Mouse (Mus musculus) limb, embryonic 10.5 days (tissue): ENCODE results near the gene Trit1. TPM values are rescaled to one million over a fixed set of nuclear protein-coding genes. Genes with fewer than 3 reads are reported as not detected.

Source experiments
- DNase-seq: peaks from one replicate; pipeline ENCODE4 v3.0.0-alpha.2; 2017; ENCODE audit warnings: low spot score
- H3K27ac ChIP-seq: fragments of 300-500 bp; sonication (generic); 2 replicates; pipeline ENCODE4 v1.5.1; 2016; ENCODE audit warnings: mild to moderate bottlenecking
- H3K27me3 ChIP-seq: fragments of 300-500 bp; sonication (generic); 2 replicates; pipeline ENCODE4 v1.6.1; 2016; ENCODE audit warnings: low read depth, mild to moderate bottlenecking; ENCODE audit not compliant: poor library complexity, severe bottlenecking
- H3K36me3 ChIP-seq: fragments of 300-500 bp; sonication (generic); 2 replicates; pipeline ENCODE4 v1.6.1; 2016; ENCODE audit warnings: mild to moderate bottlenecking, moderate library complexity
- H3K4me1 ChIP-seq: fragments of 300-500 bp; sonication (generic); 2 replicates; pipeline ENCODE4 v1.6.1; 2016
- H3K4me3 ChIP-seq: fragments of 300-500 bp; sonication (generic); 2 replicates; pipeline ENCODE4 v1.5.1; 2016; ENCODE audit warnings: mild to moderate bottlenecking, moderate library complexity
- H3K9me3 ChIP-seq: fragments of 300-500 bp; sonication (generic); replicated peaks from 2 replicates; pipeline ENCODE4 v1.6.1; 2016; ENCODE audit warnings: mild to moderate bottlenecking
- WGBS: fragments of 180-500 bp; shearing (Covaris S2); methylation state at CpG from one replicate; pipeline ENCODE4 v1.1.7; 2016; 5-methylcytosine and 5-hydroxymethylcytosine counted together
- polyA plus RNA-seq: library from polyadenylated mRNA; unstranded; fragments of >200 nt; fragmentation: Nextera tagmentation; extraction: Ambion mirVana; gene quantifications from 2 replicates; pipeline ENCODE4 v1.2.1, GENCODE M21; 2016

The Trit1 gene
- polyA plus RNA-seq, 1 experiment from 2014 or later, result 17.8 TPM

DNA sequence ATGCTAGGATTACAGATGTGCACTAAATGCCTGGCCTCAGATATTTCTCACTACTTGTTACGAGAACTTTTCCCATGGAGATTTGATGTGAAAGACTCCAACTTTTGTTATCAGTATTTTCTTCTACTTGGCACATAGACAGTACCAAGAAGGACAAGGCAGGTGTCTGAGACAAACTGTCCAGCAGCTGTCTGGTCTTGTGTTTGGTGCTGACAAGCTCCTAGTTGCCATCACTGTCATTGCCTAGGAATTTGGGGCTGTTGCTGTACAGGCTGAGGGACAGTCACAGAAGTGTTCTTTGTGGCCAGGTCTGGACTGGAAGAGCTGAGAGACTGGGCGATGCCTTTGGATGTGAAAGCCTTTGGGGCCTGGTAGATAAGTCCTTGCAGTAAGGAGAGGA lies 19.2 kb downstream of the Trit1 start:
- DNase-seq, result no peak
- Histone ChIP-seq H3K27ac (no peak overlapping the region), H3K4me1 (no peaks in the 10 kb centered on the region), H3K36me3 (peaks cover 77% of the 10 kb centered on the region), H3K4me3 (no peak overlapping the region), H3K27me3 (no peaks in the 10 kb centered on the region), H3K9me3 (no peaks in the 10 kb centered on the region)
- WGBS, result 93% methylated on average over 2 of the region's 2 CpGs

DNA sequence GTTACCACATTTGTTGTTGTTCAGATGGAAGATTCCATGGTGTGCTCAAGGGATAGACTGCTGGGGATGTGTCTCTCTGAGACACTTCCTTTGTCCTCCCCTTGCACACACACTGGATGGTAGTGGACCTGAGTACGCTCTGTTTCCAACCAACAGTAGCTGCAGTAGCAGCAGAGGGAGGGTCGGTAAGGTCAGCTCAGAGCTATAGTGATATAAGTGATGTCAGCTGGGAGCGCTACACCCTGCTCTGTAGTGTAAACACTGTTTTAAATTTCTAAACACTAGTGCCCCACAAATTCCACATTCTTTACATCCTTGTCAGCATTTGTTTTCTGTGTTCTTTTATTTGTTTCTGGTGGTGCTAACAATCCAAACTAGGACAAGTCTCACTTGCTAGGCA lies 20.3 kb downstream of the Trit1 start:
- peaks cover 75% of the 10 kb centered on the region for H3K36me3 ChIP-seq
- DNase-seq, result no peak
- no peaks in the 10 kb centered on the region for H3K4me1 ChIP-seq
- no peak overlapping the region for H3K27ac ChIP-seq
- H3K9me3 ChIP-seq, result no peaks in the 10 kb centered on the region
- 78% methylated on average over 3 of the region's 3 CpGs for WGBS
- H3K4me3 ChIP-seq, result no peak overlapping the region
- no peaks in the 10 kb centered on the region for H3K27me3 ChIP-seq

DNA sequence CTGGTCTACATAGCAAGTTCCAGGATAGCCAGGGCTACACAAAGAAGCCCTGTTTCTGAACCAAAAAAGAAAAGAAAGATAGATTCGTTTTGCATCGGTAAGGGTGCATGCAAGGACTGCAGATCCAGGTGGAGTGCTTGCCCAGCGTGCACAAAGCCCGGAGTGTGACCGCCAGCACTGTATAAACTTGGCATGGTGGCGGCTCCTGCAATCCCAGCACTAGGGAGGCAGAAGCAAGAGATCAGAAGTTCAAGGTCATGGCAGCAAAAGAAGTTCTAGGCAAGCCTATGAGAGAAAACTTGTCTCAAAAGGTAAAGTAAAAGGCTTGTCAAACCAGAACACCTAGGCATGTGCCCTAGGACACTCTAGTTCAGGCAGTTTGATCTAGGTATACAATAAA lies 24.7 kb downstream of the Trit1 start:
- no peak overlapping the region for H3K27ac ChIP-seq
- peaks cover 76% of the 10 kb centered on the region for H3K36me3 ChIP-seq
- 92% methylated on average over 6 of the region's 6 CpGs for WGBS
- H3K4me1 ChIP-seq, result no peaks in the 10 kb centered on the region
- DNase-seq, result no peak
- no peak overlapping the region for H3K4me3 ChIP-seq
- H3K9me3 ChIP-seq, result no peaks in the 10 kb centered on the region
- H3K27me3 ChIP-seq, result no peaks in the 10 kb centered on the region

DNA sequence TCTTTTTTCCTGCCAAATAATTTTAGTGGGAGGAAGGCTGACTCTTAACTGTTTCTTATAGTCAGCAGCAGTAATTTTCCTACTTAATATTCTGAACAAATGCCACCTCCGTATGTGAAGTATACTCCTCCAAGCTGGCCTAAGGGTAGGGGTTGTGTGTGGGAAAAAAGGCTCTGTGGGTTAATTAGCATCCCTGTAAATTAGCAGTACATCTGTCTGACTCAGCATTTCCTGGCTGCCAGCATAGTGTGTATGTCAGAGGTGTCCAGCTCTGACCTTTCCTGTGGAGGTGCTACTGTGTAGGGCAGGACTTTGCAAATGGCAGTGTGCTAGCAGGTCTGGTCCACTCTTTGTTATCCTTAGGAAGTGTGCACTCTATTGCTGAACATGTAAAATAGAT lies 27.5 kb downstream of the Trit1 start:
- H3K4me1 ChIP-seq, result no peaks in the 10 kb centered on the region
- no peaks in the 10 kb centered on the region for H3K9me3 ChIP-seq
- H3K36me3 ChIP-seq, result peaks cover 94% of the 10 kb centered on the region
- WGBS, result 93% methylated on average over 1 of the region's 1 CpGs
- H3K27ac ChIP-seq, result no peak overlapping the region
- H3K27me3 ChIP-seq, result no peaks in the 10 kb centered on the region
- DNase-seq, result no peak
- no peak overlapping the region for H3K4me3 ChIP-seq

DNA sequence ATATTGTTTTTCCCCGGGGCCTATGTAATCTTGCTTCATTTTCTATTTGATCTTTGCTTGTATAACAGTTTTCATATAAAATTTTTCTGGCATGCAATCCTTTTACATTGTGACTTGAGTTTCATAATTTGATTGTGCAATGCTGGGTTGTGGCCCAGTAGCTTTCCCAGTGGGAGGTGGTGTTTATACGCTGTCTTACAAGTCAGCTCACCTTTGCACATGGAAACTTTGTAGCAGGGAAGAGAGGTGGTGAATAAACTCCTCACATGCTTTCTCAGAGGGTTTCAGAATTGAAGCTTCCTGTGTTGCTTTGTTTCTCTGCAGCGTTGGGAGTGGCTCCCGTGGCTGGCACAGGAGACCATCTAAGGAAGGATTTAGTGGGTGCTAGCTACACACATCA lies 28.4 kb downstream of the Trit1 start:
- Histone ChIP-seq H3K36me3 (peaks cover 94% of the 10 kb centered on the region), H3K4me3 (no peak overlapping the region), H3K4me1 (no peaks in the 10 kb centered on the region), H3K9me3 (no peaks in the 10 kb centered on the region), H3K27ac (no peak overlapping the region), H3K27me3 (no peaks in the 10 kb centered on the region)
- WGBS, result 92% methylated on average over 4 of the region's 4 CpGs
- DNase-seq, result no peak

DNA sequence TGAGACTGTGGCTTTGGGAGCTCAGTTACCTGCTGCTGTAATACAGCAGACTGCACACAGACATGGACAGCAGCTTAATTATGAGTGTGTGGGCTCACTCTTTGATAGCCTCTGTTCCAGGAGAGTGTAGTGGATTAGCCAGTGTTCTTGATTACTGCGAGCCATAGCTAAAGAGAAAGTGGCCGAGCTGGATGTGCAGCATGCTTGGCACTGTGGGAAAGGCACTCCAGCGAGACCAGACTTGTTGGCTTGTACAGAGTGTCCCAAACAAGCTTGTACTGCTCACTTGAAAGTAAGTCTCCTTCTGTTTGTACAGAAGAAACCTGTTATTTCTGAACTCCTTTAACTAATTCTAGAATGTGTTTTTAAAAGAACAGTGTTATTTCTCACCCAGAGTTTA lies 29.9 kb downstream of the Trit1 start:
- Histone ChIP-seq H3K4me3 (no peak overlapping the region), H3K27ac (no peak overlapping the region), H3K4me1 (no peaks in the 10 kb centered on the region), H3K36me3 (peaks cover 96% of the 10 kb centered on the region), H3K9me3 (no peaks in the 10 kb centered on the region), H3K27me3 (no peaks in the 10 kb centered on the region)
- peak; percentile 35 for DNase-seq
- 80% methylated on average over 3 of the region's 3 CpGs for WGBS

DNA sequence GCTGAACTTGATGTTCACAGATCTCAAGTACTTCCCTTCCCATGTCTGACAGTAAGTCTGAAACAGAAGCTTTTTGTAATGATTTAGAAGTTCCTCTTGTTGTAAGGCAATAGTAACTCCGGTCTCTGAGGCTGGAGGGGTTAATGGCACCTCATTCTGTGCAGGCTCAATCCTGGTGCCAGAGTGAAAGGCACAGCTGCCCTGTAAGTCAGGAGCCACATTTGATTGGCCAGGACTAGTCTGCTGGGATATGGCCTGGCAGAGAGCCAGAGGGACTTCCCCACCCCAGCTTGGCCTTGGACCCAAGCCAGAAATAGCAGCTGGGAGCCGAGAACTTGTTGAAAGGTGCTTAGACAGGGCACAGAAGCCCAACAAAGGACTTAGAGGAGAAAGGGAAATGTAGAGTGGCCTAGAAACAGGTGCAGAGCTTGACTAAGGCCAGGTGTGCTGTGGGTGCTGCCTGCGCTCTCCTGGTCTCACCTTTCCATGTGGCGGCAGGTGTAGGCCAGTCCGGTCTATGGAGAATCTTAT lies 34.3 kb downstream of the Trit1 start:
- Histone ChIP-seq H3K27ac (no peak overlapping the region), H3K27me3 (no peaks in the 10 kb centered on the region), H3K4me1 (no peaks in the 10 kb centered on the region), H3K9me3 (no peaks in the 10 kb centered on the region), H3K4me3 (no peak overlapping the region), H3K36me3 (peaks cover 100% of the 10 kb centered on the region)
- DNase-seq, result no peak
- WGBS, result 92% methylated on average over 5 of the region's 5 CpGs

DNA sequence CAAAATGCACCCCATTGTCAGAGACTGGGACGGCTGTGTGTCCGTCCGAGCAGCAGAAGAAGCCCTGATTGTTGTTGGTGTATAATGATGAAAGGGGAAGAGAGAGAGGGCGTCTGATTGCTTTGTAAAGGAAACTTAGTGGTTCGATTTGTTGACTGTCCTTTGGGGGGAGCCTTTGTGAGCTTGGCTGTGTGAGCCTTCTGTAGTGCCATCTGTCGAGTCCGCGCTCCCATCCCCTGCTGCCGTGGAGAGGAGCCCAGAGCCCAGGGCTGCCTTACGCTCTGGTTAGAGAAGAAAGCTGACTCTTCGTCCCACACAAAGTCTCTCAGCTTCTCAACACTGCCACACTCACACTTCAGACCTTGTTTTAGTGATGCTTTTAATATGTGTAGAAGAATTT lies 36.8 kb downstream of the Trit1 start:
- Histone ChIP-seq H3K27me3 (no peaks in the 10 kb centered on the region), H3K36me3 (peaks cover 91% of the 10 kb centered on the region), H3K27ac (no peak overlapping the region), H3K9me3 (no peaks in the 10 kb centered on the region), H3K4me3 (no peak overlapping the region), H3K4me1 (no peaks in the 10 kb centered on the region)
- WGBS, result 86% methylated on average over 11 of the region's 11 CpGs
- DNase-seq, result no peak

DNA sequence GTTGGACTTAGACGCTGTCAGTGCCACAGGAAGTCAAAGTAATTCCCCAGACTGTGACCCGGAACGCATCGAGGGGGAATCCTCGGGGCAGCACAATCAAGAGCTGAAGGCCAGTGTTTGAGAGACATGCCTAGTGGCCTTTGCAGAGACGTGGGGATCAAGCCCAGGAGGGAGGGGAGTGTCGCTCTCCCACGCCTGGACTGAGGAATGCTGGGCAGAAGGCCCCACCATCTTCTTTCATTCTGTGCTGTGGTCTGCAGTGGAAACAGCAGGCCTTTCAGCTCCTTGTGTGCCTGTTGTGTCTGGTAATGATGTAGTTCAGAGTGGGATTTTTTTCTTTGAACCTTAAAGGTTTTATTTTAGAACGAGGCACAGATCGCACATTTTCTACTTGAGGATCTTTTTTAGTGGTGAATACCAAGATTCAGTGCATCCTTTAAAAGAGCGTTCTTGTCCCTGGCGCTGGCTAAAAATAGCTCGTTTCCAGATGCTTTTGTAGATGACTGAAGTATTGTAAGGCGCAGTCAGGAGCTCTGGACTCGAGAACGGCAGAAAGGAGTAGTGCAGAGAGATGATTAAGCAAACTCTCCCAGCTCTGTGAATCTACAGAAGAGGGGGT lies 37.9 kb downstream of the Trit1 start:
- 91% methylated on average over 16 of the region's 16 CpGs for WGBS
- no peak overlapping the region for H3K4me3 ChIP-seq
- no peaks in the 10 kb centered on the region for H3K4me1 ChIP-seq
- no peak for DNase-seq
- no peak overlapping the region for H3K27ac ChIP-seq
- no peaks in the 10 kb centered on the region for H3K27me3 ChIP-seq
- no peaks in the 10 kb centered on the region for H3K9me3 ChIP-seq
- H3K36me3 ChIP-seq, result peaks cover 80% of the 10 kb centered on the region

DNA sequence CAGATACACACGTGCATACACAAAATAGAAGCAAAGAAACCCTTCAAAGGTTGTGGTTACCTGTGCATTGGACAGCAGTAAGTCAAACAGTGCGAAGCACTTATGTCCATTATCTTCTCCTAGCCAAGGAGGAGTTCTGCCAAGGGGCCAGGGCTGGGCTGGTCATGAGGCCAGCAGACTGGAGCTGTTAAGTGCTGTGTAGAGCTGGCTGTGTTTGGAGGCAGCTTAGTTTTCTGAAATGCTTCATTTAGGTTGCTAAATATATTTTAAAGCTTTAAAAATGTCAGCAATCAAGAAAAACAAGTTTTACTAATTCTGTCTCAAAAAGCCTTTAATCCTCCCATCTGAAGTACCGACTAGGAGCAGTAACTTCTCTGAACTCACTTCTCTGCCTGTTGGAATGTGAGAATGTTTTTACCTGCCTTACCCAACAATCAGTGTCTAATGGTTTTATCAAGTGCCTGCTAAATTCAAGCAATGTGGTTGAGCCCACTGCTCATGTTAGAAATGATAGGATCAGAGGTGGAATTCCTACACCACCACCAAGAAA lies 40.2 kb downstream of the Trit1 start:
- no peak overlapping the region for H3K4me3 ChIP-seq
- no peak for DNase-seq
- H3K4me1 ChIP-seq, result no peaks in the 10 kb centered on the region
- no peaks in the 10 kb centered on the region for H3K9me3 ChIP-seq
- no peak overlapping the region for H3K27ac ChIP-seq
- no peaks in the 10 kb centered on the region for H3K27me3 ChIP-seq
- 84% methylated on average over 3 of the region's 3 CpGs for WGBS
- H3K36me3 ChIP-seq, result peaks cover 56% of the 10 kb centered on the region

DNA sequence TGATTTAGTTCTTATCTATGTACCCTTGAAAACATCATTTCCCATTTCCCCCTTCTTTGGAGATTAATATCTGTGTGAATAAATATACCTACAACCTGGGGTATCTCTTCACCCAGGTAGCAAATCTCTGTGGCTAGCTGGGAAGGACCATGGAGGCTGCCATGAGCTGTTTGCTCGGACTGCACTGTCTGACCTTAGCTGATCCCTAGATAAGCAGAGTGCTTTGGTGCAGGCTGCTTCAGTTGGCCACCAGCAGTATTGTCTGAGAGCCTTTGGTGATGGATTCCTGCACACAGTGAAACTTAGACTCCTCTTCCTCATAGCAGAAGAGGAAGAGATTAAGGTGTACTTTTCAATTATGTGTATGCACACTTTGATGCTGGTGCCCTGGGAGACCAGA lies 41.6 kb downstream of the Trit1 start:
- Histone ChIP-seq H3K4me1 (no peaks in the 10 kb centered on the region), H3K27ac (no peak overlapping the region), H3K9me3 (no peaks in the 10 kb centered on the region), H3K4me3 (no peak overlapping the region), H3K36me3 (peaks cover 43% of the 10 kb centered on the region), H3K27me3 (no peaks in the 10 kb centered on the region)
- WGBS, result 64% methylated on average over 1 of the region's 1 CpGs
- DNase-seq, result no peak

DNA sequence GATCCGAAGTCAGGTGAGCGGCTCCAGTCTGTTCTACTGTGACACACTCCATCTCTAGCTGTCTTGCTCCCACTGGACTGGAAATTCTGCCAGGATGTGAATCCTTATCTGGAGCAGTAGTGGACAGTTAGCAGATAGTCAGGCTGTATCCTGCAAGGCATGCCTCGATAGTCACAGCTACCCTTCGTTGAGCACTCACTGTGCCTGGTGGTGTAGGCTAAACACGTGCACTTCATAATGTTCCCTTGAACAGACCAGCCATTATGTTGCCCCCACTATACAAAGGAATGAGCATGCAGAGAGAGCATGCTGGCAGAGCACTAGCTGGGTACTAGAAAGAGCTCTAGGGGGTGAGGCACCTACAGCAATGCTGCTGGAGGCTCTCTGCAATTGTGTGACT lies 45.3 kb downstream of the Trit1 start:
- no peak for DNase-seq
- Histone ChIP-seq H3K9me3 (no peaks in the 10 kb centered on the region), H3K27ac (no peak overlapping the region), H3K36me3 (peaks cover 5% of the 10 kb centered on the region), H3K4me1 (no peaks in the 10 kb centered on the region), H3K27me3 (no peaks in the 10 kb centered on the region), H3K4me3 (no peak overlapping the region)
- 83% methylated on average over 5 of the region's 5 CpGs for WGBS

DNA sequence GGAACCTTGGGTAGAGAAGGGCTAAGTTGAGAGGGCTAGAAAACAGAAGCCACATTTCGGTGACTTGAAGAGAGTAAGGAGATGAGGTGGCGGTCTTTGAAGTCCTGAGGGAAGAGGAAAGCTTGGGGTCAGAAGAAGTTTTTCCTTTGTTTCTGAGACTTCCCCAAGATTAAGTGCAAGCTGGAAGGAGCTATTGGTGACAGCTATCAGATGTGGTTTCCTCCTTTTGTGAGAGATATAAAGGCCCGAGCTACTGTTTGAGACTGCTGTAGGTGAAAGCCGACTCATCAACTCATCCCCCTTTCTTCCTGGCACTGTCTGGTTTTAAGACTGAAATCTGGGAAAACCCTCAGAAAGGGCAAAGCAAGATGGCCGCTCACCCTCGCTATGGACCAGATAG lies 52.2 kb downstream of the Trit1 start:
- no peak overlapping the region for H3K27ac ChIP-seq
- peaks cover 11% of the 10 kb centered on the region for H3K27me3 ChIP-seq
- H3K9me3 ChIP-seq, result no peaks in the 10 kb centered on the region
- WGBS, result 83% methylated on average over 6 of the region's 6 CpGs
- no peak overlapping the region for H3K4me3 ChIP-seq
- 0 out of 2 replicates have a peak, but pooled peaks cover 4% of the 10 kb centered on the region for H3K4me1 ChIP-seq
- H3K36me3 ChIP-seq, result no peaks in the 10 kb centered on the region
- no peak for DNase-seq
